Mouse (Mus musculus): ENCODE data around the gene Atmin. TPM values are rescaled to one million over a fixed set of nuclear protein-coding genes. Genes with fewer than 3 reads are reported as not detected.

Atmin gene
- total and polyA plus RNA-seq, 3 experiments = 17.3 to 34.5 TPM; not detected in 1

DNA sequence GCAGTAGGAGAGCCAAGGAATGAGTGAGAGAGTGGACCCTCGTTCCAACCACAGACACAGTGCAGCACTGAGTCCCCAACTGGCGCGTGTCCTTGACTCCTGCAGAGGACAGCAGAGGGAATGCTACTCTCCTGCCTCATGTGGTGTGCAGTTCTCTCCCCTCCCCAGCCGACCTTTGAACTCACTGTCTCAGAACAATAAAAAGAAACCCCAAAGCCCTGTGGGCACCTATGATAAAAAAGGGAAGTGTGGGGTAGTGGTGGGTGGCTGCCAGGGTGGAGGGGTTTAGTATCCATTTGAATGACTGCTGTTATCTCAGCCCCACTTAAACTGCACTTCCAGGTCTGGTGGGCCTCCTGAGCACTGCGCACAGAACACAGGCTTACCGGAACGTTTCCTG lies 4.4 kb downstream of the Atmin start:
- TF ChIP-seq ETS1 (IDR thresholded peaks at IDR 0.05; ENCODE audit: low read depth, low read length) = peak; percentile 42; the same call in 1 of the 2 replicates
- peak; percentile 58; the same call in 1 of the 2 replicates for TF ChIP-seq SIN3A (IDR thresholded peaks at IDR 0.05; ENCODE audit: low read length)
- TF ChIP-seq MEF2A (IDR thresholded peaks at IDR 0.05; ENCODE audit: extremely low read depth, insufficient replicate concordance, low read depth, low read length, poor library complexity, severe bottlenecking) = no peak
- TF ChIP-seq MAZ (IDR thresholded peaks at IDR 0.05; ENCODE audit: low read depth, low read length) = peak; percentile 73; the same call in 1 of the 2 replicates
- peak; percentile 58 to 71 for TF ChIP-seq EP300 (IDR thresholded peaks at IDR 0.05; ENCODE audit: low read depth in 1 of 2, low read length in 2 of 2)
- peak; percentile 74 for TF ChIP-seq GATA1 (IDR thresholded peaks at IDR 0.05; ENCODE audit: low read depth, low read length)
- TF ChIP-seq HCFC1 (IDR thresholded peaks at IDR 0.05; ENCODE audit: low read depth, low read length) = 0 out of 2 replicates have a peak, but pooled peaks have one; percentile 23
- TF ChIP-seq TAL1 (IDR thresholded peaks at IDR 0.05; ENCODE audit: low read length) = peak; percentile 59
- no peak for TF ChIP-seq NRF1 (IDR thresholded peaks at IDR 0.05; ENCODE audit: insufficient read depth, low read depth, low read length, poor library complexity, severe bottlenecking)
- peak; percentile 46; the same call in 1 of the 2 replicates for TF ChIP-seq MAX (IDR thresholded peaks at IDR 0.05; ENCODE audit: low read length)
- no peak for TF ChIP-seq RAD21 (IDR thresholded peaks at IDR 0.05; ENCODE audit: low read depth, low read length)
- TF ChIP-seq RCOR1 (IDR thresholded peaks at IDR 0.05; ENCODE audit: low read depth, low read length) = peak; percentile 64
- peak; percentile 60; the same call in 1 of the 2 replicates for TF ChIP-seq MXI1 (IDR thresholded peaks at IDR 0.05; ENCODE audit: low read depth, low read length)
- peak overlapping the region; percentile 8 to 13; a peak in 1 of 4 replicates for H3K4me3 ChIP-seq (ENCODE audit: control insufficient read depth in 1 of 2, insufficient read depth in 1 of 2, low read depth in 2 of 2, low read length in 2 of 2)
- peaks cover 37% of the 10 kb centered on the region for H3K79me2 ChIP-seq (ENCODE audit: control insufficient read depth, insufficient read depth, low read length, poor library complexity)
- DNase-seq (ENCODE audit: low read depth, low spot score) = peak; percentile 76
- peak overlapping the region; percentile 88 for H3K27ac ChIP-seq (ENCODE audit: control insufficient read depth, low read depth, low read length)
- H3K9ac ChIP-seq (ENCODE audit: control insufficient read depth, low read depth, low read length, poor library complexity, severe bottlenecking) = peak overlapping the region; percentile 44
- no peaks in the 10 kb centered on the region for H3K9me3 ChIP-seq (replicated peaks; ENCODE audit: insufficient read depth, low read length)
- no peaks in the 10 kb centered on the region for H3K27me3 ChIP-seq (ENCODE audit: control insufficient read depth in 1 of 2, insufficient read depth in 2 of 2, low read length in 2 of 2)
- peaks cover 2 to 29% of the 10 kb centered on the region in 2 experiments for H3K4me1 ChIP-seq (ENCODE audit: control insufficient read depth in 1 of 2, insufficient read depth in 2 of 2, low read length in 2 of 2)
- H3K36me3 ChIP-seq (ENCODE audit: control insufficient read depth in 1 of 2, insufficient read depth in 2 of 2, low read length in 2 of 2) = peaks cover 0 to 26% of the 10 kb centered on the region in 2 experiments; a peak in 2 of 4 replicates

DNA sequence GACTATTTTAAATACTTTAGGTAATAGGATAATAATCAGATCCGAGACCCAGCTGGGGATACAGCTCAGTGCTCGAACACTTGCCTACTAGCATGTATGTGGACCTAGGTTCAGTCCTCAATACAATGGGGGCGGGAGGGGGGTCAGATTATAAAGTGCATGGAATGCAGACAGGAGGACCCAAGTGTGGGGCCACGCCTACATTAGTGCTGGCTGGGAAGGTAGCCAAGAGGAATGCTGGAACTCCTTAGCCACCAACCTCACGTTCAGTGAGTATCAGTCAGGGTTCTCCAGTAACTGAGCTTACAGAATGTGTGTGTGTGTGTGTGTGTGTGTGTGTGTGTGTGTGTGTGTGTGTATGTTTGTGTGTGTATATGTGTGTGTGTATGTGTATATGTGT lies 8.2 kb downstream of the Atmin start:
- no peak overlapping the region for H3K27ac ChIP-seq (ENCODE audit: control insufficient read depth, low read depth, low read length)
- peaks cover 2 to 11% of the 10 kb centered on the region in 2 experiments; a peak in 3 of 4 replicates for H3K4me1 ChIP-seq (ENCODE audit: control insufficient read depth in 1 of 2, insufficient read depth in 2 of 2, low read length in 2 of 2)
- no peaks in the 10 kb centered on the region for H3K27me3 ChIP-seq (ENCODE audit: control insufficient read depth in 1 of 2, insufficient read depth in 2 of 2, low read length in 2 of 2)
- no peak overlapping the region for H3K9ac ChIP-seq (ENCODE audit: control insufficient read depth, low read depth, low read length, poor library complexity, severe bottlenecking)
- TF ChIP-seq RCOR1 (IDR thresholded peaks at IDR 0.05; ENCODE audit: low read depth, low read length) (no peak), BHLHE40 (IDR thresholded peaks at IDR 0.05; ENCODE audit: borderline replicate concordance, low read depth, low read length) (no peak), SIN3A (IDR thresholded peaks at IDR 0.05; ENCODE audit: low read length) (no peak), CHD2 (IDR thresholded peaks at IDR 0.05; ENCODE audit: low read length) (no peak)
- H3K4me3 ChIP-seq (ENCODE audit: control insufficient read depth in 1 of 2, insufficient read depth in 1 of 2, low read depth in 2 of 2, low read length in 2 of 2) = no peak overlapping the region
- no peaks in the 10 kb centered on the region for H3K9me3 ChIP-seq (replicated peaks; ENCODE audit: insufficient read depth, low read length)
- peaks cover 22% of the 10 kb centered on the region for H3K79me2 ChIP-seq (ENCODE audit: control insufficient read depth, insufficient read depth, low read length, poor library complexity)
- peaks cover 0 to 13% of the 10 kb centered on the region in 2 experiments; a peak in 2 of 4 replicates for H3K36me3 ChIP-seq (ENCODE audit: control insufficient read depth in 1 of 2, insufficient read depth in 2 of 2, low read length in 2 of 2)
- DNase-seq (ENCODE audit: low read depth, low spot score) = peak; percentile 9

Measured in MEL (cell line).